Mouse (Mus musculus): ENCODE measurements around the gene Upk3a.

DNA sequence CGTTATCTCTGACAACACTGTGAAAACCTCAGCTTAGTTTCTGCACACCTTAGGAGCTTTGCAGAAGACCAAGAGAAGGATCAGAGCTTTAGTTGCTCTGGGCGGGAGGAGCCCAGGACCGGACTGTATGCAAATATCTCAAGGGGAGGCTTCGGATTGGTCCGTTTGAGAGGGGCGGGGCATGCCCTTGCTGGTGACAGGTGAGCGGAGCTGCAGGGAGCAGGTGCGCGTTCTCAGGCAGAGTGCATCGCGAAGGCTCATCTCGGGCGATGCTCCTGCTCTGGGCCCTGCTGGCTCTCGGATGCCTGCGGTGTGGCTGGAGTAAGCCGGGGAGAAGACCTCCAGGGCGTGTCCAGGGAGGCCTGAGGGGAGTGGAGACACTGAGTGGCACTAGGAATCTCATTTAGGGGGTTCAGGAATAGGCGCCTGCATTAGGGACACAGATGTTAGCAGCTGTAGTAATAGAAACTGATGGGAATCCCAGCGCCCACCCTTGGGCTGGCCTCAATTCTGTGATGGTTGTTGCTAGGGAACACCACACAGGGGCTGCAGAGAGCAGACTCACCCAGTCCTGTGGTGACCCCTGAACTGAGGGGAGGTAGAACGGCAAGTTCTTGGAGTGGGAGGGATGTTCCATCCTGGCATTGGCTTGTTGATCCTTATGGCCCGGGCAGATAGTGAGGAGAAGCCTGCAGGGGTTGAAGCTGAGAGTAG lies at the start of gene Upk3a:
- no peak for TF ChIP-seq POLR2A (IDR thresholded peaks at IDR 0.05; ENCODE audit: borderline replicate concordance, insufficient read depth, low read length)
- TF ChIP-seq CTCF (IDR thresholded peaks at IDR 0.05; ENCODE audit: borderline replicate concordance, insufficient read depth, low read depth, low read length): no peak

Measured in cerebellum, adult 2 months (tissue).